Mouse (Mus musculus) right cerebral cortex, postnatal 10 days (tissue): ENCODE data around the gene Mri1.

ENCODE experiments used
- DNase-seq, 2 experiments: peaks; one replicate each; pipeline ENCODE4 v3.0.0; 2021; ENCODE audit warnings: low spot score in 2 of 2

The Mri1 gene

DNA sequence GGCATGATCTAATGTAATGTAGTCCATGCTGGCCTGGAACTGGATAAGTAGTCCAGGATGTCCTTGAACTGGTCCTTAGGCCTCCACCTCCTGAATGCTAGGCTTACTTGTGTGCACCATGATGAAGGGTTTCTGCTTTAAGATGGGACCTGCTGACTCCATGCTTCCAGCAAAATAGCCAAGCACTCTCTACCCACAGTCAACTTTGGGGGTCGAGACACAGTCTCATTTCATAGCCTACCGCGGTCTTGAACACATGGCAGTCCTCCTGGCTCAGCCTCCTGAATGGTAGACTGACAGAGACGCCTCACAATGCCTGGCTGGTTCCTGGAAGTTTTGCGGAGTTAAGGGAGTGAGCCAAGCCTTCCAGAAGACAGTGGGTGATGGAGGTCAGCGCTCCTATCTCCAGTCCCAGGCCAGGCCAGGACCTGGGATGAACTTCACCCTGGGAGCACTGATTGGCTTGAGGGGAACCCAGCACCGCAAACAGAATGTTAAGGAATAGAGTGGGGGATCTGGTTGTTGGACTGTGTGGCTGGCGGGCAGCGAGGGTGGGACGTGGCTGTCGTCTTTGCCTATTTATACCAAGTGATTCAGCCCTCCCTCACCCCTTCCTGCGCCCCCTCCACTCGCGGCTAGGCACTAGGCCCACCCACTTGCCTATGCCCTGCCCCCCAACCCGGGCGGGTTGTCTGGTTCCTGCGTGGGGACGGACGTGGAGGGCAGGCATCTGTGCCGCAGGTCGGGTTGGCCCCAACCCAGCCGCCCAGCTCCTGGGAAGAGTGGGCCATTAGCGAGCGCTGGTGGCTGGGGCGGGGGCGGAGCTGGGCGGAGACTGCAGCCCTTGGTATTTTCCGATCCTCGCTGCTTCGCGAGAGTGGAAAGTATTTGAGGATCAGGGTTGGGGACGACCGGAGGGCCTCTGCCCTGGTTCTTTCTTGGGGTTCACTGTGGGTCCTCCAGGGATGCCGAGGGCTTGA lies 53.9 kb downstream of the Mri1 start:
- DNase-seq: peak; percentile 80 to 82

- no peak for DNase-seq
These were observed 54.7 kb downstream of the Mri1 start for GRCm38 (mm10) chr8:84202466-84202865.

GRCm38 (mm10) chr8:84201545-84202245 lies 55.4 kb downstream of the Mri1 start:
- no peak for DNase-seq

- DNase-seq: peak in 1 of 2 experiments; percentile 77
These were observed 56.2 kb downstream of the Mri1 start for GRCm38 (mm10) chr8:84200652-84201544.

DNA sequence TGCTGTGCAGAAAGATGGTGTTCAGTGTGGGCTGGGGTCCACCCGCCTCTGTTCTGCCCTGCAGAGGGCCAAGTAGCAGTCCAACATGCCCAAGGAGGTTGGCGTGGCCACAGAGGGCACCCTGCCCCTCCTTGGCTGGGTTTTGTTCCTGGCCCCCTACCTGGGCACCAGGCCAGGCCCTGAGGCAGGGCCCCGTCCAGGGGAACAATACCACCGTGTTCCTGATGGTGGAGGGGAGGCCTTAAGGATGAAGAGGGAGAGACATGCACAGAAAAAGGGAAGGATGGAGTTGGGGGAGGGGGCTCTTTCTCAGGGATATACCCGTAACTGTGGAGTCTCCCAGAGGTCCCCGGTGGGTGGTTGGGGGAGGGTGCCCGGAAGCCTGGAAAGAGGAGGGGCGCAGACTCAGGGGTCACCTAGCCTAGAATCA lies 57.0 kb downstream of the Mri1 start:
- DNase-seq: no peak
